In the genomic region with DNA sequence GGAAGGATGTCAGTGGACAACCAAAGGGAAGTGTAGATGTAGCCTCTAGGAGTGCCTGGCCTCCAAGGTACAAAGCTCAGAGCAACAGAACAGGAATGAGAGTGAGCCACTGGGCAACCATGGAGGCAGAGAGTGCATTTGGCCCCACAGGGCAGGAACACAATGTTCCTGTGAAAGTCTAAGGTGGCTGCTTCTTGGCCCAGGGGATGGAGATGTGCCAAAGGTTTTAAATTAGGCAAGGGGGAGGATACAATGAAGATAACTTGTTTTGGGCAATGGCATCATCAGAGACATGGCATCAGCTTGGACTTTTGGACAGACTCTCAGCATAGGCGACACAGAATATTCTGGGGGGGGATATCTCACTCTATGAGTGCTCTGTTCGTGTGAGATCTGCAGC, we compare ENCODE assay signal across 11 mouse cellular contexts.
"Had no signal": no experiment of that assay in that cellular context is flagged by ENCODE, and none has a peak within 500 bp of the region (broad histone marks: within the 10 kb centered on the region; RNA-seq: fewer than 3 reads in every experiment).

No protein-coding gene starts in this region.

- H3K9me3 ChIP-seq: liver, embryonic 13.5 days had no signal

- H3K36me3 ChIP-seq: liver, embryonic 13.5 days had no signal

- H3K9ac ChIP-seq: liver, embryonic 13.5 days had no signal

- DNase-seq: kidney, postnatal 14 days; kidney, postnatal 4 days; liver, embryonic 13.5 days; lung, adult 2 months; lung, postnatal 14 days; lung, postnatal 4 days; midbrain, embryonic 14.5 days; thymus, adult 2 months; thymus, postnatal 14 days; thymus, postnatal 4 days had no signal

- H3K27me3 ChIP-seq: liver, embryonic 13.5 days had no signal

- H3K27ac ChIP-seq: liver, embryonic 13.5 days; stomach, postnatal 0 days had no signal

- H3K4me3 ChIP-seq: liver, embryonic 13.5 days had no signal

- H3K4me1 ChIP-seq: liver, embryonic 13.5 days had no signal
